Mouse (Mus musculus): Measurements from ENCODE around the gene Ap3d1.

Gene Ap3d1

DNA sequence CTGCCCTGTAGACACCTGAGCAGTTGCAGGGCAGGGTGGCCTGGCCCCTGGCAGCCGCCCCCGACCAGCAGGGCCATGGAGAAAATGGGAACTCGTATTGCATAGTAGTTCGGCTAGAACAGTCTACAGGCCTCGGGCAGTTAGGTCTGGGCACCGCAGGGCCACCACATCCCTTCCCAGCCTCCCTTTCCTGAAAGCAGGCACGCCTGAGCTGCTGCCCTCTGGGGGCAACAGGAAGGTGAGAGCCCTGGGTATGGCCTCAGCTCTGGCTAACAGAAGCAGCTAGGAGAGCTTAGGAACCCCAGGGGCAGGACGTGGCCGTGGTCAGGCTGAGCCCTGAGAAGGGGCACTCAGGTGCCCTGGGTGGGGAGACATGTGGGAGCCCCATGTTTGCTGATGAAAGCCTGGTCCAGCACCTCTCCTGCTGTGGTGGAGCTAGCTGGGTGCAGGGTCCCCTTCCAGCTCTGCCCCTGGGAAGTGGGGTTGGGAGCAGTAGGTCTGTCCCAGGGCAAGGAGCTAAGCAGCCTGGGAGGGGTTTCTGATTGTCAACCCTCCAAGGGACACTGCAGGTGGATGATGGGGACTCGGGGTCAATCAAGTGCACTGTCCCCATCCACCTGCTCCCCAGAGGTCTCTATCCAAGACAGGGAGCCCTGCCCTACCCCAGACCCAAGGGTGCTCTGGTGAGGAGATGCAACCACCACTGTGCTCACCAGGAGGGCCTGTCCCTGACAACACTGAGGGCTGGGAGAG is 75.9 kb downstream of the Ap3d1 start:
- DNase-seq (ENCODE audit: low spot score), result no peak

DNA sequence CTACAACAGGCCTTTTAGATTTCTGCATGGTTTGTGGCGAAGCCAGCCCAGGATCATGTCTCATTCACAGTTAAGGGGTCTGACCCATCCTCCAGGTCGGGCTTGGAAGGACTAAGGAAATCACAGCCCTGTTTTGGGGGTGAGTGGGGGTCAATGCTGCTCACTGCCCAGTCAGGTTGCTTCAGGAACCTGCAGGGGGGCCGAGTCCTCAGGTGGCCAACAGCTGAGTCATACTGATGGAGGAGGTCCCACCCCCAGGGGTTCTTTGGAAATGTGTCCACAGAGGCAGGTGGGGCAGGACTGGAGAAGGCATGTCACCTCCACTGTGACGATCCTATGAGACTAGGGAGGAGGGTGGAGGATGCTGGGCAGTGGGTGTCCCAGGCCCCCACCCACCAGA is 76.6 kb downstream of the Ap3d1 start:
- DNase-seq (ENCODE audit: low spot score), result no peak

DNA sequence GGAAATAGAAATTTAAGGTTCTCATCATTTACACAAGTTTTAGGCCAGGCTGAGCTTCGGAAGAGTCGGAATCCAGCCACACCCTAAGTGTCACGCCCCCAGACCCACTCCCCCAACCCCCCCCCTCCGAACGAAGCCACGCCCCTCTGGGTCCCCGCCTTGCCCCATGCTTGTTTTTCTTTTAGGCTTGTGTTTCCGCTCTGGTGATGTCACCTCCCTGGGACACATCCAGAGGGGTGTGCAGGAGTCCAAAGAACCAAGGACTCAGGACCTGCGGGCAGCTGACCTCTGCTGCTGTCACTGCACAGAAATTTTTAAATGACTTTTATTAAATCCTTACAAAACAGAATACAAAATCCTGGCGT is 77.1 kb downstream of the Ap3d1 start:
- DNase-seq (ENCODE audit: low spot score), result peak; percentile 56

- DNase-seq (ENCODE audit: low spot score), result peak; percentile 86
These were observed 77.7 kb downstream of the Ap3d1 start for GRCm38 (mm10) chr10:80664197-80665015.

DNA sequence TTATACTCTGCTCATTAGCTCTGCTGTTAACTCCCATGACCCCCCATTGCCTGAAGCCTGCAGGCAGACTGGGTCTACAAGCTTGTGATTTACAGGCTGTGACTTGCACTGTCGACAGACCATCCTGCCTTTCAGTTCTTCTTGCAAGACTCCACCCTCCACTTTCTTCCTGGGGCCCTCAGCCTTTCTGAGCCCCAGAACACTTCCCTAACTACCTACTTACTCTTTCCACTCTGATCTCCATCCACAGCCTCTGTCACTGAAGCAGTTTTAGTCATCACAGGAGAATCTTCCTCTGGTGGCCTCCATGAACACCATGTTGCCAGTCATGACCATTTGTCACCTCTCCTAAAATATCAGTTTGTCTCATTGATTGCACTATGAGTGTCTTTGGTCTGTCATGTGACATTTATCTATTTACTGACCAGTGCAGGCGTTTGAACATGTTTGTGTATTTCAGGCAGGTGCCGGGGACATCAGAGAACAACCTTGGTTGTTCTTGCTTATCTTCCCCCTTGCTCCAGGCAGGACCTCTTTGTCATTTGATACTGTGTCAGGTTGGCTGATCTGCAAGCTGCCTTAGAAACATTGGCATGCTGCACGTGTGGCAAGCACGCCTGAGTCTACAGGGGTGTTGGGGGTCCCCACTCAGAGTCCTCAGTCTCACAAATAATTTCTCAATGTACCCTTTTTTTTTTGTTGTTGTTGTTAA is 78.4 kb downstream of the Ap3d1 start:
- DNase-seq (ENCODE audit: low spot score), result no peak

DNA sequence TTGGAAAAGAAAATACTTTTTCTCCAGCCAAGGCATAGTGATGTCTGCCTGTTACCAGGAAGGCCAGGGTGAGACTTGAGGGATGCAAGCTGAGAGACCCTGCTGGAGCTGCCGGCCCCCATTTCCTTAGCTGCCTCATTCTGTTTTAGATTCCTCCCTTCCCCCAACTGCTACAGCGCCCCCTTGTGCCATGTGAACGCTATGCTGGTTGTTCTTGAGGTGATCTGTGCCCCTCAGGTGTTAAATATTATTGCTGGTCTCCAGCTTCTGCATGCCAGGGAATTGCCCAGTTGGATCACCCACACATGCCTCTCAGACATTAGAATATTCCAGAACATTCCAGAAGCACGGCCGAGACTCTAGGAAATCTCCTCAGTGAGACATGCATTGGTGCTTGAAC is 80.9 kb downstream of the Ap3d1 start:
- DNase-seq (ENCODE audit: low spot score), result no peak

GRCm38 (mm10) chr10:80659213-80659612 is 82.9 kb downstream of the Ap3d1 start:
- DNase-seq (ENCODE audit: low spot score), result peak; percentile 62

DNA sequence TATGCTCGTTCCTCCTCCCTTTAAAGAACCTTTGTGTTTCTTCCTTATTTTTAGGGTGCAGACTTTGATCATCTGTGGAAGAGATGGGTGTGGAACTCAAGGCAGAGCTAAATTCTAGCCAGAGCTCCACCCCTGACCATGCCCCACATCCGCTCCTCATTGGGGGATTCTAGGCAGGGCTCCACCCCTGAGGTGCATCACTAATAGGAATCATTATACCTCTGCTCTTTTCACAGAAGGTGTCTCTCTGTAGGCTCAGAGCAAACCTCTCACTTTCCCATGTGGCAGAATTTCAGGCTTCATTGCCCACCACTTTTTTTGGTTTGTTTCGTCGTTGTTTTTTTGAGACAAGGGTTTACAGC is 83.2 kb downstream of the Ap3d1 start:
- no peak for DNase-seq (ENCODE audit: low spot score)

GRCm38 (mm10) chr10:80658194-80658840 is 83.7 kb downstream of the Ap3d1 start:
- DNase-seq (ENCODE audit: low spot score), result no peak
